Mouse (Mus musculus) liver, adult 2 months (tissue): Measurements from ENCODE around the gene Gm45062.

Experiments used
- CTCF ChIP-seq: fragments of 200-500 bp; IDR thresholded peaks from 2 replicates; pipeline ENCODE4 v1.5.1; 2011; ENCODE audit warnings: low read depth, low read length, control low read depth
- POLR2A ChIP-seq: fragments of 200-500 bp; IDR thresholded peaks from 2 replicates; pipeline ENCODE4 v1.6.1; 2011; ENCODE audit warnings: low read length, control low read depth; ENCODE audit not compliant: insufficient read depth; ENCODE audit errors: extremely low read depth

GRCm38 (mm10) chr6:8591665-8592064 is 332.4 kb downstream of the Gm45062 start:
- TF ChIP-seq CTCF = no peak
- TF ChIP-seq POLR2A = no peak
